Mouse (Mus musculus) retina, adult 2 months (tissue): Measurements from ENCODE around the gene Cnr1.

Experiments
- DNase-seq: peaks from one replicate; pipeline ENCODE4 v3.0.0-alpha.2; 2012; ENCODE audit warnings: low read depth, low spot score

Gene Cnr1

DNA sequence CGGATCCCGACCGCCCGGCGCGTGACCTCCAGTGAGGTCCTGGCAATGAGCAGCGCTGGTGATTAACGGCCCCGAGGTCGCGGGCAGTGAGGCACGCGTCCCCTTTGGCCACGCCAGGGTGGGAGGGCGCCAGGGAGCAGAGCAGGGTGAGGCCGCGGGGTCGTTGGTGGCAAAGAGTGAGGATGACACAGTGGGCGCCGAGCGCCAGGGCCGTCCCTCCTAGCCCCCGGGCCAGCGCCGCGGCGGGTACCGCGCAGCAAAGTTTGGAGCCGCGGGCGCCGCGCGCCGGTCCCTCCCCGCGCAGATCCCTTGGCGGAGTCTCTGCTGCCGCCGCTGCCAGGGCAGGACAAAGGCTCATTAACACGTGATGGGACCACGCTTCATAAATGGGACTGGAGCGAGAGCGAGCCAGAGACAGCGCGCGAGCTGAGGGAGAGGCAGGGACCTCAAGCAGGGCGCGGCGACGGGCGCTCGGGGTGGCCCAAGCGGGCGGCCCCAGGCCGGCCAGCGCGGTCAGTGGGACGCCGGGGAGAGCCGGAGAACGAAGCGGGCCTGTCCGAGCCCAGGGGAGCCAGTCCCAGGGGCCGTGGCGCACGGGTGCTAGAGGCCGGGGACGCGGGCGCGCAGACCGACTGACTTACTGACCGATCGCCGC lies at the start of gene Cnr1:
TSS of gene Cnr1 (plus strand) at position 360 of the 655 bp plus-strand sequence.
- no peak for DNase-seq

DNA sequence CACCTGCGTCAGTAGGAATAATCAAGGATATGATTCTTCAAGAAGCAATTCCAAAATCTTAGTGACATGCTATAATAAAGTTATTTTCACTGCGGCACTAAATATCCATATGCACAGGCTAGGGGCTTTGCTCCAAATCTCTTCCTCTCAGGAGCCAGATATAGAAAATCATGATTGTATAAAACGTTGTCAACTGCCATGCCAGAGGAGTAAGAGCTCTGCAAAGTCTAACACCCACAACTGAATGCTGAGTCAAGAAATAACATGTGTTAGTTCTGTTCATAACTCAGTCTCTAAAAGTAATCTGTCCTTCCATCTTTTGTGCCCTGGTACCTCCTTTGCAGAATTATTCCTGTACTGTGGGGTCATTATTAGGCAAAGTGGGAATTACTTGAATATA lies 44.4 kb upstream of the Cnr1 start:
- no peak for DNase-seq

DNA sequence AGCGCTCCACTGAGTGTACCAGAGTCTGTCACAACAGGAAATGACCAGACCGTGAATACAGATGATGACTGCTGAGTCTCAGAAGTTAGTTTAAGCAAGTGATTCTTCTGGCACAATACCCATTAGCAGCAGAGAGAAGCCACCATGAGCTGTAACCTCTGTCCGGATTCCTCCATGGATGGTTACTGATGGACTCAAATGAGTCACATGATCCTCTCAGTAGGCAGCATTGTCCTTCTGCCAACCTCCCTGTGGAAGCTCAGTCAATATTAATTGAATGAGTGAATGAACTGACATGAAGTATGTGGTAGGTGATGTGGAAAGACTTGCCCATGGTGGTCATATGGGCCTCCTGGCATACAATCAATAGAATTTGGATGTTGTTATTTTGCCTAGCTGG lies 38.4 kb upstream of the Cnr1 start:
- DNase-seq: no peak

DNA sequence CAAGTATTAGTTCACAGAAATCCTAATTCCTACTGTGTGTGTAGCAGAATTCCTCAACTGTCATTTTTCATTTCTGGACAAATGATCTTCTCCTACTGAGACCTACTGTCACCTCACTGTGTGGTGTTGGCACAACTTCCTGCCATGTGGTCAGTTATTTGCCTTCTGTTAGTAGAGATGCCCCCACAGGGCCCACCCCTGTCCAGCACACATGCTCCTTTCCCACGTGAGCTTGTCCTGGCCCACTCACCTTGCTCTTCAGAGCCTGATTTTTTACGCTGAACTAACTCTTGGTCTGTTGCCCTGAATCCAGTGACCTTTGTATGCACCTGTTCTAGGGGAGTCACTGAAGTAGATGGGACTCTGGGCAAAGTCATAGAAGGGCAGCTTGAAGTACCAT lies 34.4 kb upstream of the Cnr1 start:
- no peak for DNase-seq

DNA sequence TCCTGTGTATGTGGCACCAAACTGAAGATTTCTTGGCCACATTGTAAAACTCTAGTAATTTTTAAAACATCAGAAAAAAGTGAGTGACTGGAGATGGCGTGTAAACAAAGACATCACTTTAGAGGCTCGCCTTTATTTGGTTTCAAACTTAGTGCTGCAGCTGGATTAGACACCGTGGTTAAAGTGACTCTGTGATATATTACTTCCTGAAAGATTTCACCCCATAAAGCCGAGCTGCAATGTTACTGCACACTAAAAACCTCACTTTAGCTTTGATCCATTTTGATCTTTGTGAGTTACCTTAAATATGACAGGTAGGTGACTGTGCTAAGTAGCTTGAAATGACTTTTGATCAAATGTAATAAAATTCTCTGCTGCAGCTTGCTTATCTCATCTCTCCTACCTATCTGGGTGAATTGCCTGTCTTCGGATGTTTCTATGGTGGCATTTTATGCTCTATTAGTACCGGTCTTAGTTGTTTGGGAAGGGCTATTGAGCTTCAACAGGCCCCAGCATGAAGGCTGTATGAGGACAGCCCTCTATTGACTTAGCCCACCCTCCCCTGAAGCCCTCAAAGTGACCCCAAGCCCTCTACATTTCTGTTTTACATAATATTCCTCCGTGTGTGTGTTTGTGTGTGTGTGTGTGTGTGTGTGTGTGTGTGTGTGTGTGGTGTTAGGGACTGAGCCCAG lies 32.1 kb upstream of the Cnr1 start:
- no peak for DNase-seq

DNA sequence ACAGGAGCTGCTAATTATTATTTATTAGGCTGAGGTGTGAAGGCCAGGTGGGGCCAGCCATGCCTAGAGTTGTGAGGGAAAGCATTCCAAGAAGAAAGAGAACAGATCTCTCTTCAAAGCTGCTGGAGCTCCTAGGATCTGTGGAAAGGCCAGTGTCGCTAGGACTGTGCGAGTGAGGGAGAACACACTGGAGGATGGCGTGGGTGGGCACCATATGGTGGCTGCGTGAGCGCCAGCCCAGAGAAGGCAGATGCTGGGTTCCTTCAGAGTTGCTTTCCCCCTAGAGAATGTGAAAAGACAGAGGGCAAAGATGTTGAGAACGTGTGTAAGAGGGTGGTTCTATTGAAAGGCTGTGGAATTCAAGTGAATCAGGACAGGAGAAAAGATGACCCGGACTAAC lies 30.6 kb upstream of the Cnr1 start:
- DNase-seq: no peak

DNA sequence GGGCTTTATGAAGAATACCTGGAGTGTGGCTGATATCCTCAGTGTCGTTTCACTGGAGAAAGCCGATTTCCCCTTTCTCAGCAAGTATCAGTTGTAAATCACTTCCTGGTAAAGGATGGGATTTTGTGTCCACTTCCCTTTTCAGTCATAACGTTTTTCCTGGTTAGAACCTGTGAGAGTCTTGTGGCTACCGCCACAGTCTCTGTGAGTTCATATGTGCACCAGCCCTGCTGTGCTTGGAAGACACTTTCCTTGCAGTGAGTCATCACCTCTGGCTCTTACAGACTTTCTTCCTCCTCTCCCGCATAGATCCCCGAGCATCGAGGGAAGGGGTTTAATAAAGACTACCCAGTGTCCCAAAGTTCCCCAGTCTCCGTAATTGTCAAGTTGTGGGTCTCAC lies 29.3 kb upstream of the Cnr1 start:
- DNase-seq: no peak

DNA sequence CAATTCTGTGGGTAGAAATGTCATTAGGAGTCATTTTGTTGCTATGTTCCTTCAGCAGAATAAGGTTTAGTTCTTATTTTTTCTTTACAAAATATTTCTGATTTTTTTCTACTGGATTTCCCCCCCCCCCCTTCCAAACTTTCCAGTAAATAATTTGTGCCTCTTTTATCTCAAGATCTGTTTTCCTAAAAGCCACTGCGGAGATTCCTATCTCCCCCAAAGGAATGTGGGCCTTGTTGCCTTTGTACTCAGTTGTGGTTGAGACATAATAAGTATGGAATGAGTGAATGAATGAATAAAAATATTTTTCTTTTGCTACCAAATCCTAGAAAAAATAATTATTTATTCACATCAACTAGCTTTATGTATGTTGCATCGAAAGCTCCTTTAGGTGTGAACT lies 28.9 kb upstream of the Cnr1 start:
- no peak for DNase-seq

DNA sequence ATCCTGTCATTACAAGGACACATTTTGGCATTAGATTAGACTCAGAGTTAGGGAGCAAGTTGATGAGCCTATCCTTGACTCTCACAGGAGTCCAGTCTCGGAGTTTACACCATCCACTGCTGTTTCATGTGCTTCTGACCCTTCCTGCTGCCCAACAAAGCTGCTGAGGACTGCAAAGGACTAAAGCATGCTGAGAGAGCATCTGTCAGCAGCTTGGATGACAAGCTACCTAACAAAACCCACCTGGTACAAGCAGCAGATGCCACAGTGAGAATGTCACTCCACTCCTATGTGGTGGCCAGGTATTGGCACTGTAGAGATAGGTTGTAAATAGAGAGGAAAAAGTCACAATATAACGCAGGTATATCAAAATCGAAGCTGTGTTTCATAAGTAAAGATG lies 22.7 kb upstream of the Cnr1 start:
- no peak for DNase-seq

DNA sequence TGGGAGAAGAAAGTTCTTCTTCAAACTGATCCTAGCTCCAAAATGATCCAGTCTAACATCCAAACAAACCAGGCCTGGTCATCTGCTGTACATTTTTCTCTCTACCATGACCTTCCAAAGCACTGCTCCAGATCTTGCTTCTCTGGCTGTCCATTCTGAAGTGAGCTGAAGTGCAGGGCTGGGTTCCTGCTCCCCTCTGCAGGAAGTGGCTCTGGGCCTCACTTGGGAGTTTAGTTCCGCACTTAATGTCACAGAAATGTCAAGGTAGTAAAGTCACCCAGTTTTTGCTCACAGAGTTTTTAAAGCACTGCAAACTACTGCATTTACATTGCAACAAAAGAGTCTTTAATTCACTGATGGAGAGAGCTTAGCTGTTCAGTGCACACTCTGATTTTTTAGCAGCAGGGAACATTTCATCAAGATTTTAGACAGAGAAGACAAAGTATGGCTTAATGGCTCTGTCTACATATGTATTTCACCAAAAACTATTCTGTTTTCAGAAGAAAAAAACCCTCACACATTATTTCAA lies 20.5 kb upstream of the Cnr1 start:
- DNase-seq: no peak

DNA sequence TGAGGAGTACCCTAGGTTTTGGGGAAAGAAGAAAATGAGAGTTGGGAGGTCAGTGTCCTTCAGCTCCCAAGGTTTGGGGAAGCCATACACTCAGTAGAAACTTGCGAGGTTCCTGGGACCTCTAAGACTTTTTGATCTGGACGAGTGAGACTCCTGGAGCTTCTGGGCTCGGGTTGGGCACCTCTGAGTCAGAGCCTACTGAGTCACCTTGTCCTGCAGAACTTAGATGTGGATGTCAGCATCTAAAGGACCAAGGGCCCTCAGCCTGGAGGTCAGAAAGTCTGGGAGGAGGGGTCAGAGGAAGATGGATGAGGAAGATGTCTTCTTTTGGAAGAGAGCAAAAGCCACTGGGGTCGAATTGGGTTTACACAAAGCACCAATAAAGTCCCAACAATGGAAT lies 19.6 kb upstream of the Cnr1 start:
- no peak for DNase-seq

DNA sequence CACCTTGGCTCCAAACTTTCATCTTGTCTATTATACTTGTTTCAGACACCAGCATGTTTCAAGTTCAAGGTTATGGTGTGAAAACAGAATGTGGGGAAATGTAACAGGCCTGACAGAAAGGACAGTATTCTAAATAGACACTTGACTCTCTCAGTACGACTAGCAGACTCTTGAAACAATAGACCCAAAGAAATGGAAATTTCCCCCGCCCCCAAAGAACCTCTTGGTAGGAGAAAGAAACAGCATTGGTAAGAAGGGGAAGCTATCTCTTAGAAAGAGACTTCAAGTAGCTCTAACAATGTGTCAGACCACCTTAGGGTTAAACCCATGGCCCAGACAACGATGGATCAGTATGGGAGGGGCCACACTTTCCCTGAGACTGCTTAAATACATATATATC lies 15.6 kb upstream of the Cnr1 start:
- no peak for DNase-seq

DNA sequence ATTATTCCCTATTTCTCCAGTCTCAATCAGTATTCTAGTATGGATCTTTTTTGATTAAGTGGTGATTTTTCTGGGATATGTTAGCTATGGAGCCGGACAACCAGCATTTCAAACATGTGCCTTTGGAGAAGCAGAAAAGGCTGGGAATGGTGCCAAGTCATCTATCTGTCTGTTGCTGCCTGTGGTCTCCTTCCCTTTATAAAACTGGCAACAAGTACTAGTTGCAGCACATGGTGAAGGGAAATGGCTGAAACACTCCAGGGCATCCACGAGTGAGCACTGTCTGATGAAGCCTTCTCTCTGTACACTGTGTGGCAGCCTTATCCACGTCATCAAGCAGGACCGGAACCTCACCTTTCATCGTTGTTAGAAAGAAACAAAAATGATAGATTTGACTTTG lies 8.7 kb upstream of the Cnr1 start:
- DNase-seq: no peak

DNA sequence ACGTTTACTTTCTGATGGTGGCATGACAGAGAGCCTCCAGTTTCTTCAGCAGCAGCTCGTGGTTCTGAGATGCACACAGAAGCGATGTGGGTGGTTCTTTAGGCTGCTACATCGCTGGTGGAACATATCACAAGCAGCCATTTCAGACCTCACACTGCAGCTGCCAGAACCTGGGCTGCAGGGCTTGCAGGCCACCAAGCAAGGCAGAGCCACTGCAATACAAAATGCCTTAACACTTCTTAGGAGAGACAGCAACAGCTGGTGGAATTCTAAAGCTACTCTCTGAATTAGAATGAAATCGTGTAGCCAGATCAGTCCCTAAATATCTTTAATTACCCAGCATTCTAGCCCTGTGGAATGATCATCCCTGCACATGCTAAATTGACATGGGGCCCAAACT lies 3.6 kb upstream of the Cnr1 start:
- no peak for DNase-seq

DNA sequence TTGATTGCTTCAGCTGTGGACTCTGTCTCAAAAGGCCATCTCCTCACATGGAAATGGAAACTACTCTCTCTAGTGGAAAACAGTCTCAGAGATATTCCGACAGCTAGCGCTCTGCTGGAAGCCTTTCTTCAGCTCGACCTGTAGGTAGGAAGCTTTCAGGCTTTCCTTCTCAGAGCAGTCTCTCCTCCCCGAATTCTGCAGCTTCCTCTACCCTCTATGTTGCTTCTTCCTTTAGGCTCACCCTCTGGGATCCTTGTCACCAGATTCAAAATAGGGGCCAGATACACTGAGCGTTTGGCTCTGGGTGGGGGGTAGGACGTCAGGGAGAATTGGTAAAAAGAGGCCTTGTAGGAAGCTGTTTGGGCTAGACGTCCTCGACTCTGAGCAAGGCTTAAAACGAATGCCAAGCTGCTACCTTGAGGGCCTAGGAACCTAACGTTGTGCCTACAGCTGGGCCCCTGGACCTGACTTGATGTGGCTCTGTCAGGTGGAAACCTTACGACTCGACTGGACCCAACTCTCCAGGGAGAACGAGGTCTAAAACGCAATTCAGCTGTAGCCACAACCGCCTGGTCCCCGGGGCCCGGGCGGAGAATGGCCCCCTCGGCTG lies 1.1 kb upstream of the Cnr1 start:
- DNase-seq: no peak

DNA sequence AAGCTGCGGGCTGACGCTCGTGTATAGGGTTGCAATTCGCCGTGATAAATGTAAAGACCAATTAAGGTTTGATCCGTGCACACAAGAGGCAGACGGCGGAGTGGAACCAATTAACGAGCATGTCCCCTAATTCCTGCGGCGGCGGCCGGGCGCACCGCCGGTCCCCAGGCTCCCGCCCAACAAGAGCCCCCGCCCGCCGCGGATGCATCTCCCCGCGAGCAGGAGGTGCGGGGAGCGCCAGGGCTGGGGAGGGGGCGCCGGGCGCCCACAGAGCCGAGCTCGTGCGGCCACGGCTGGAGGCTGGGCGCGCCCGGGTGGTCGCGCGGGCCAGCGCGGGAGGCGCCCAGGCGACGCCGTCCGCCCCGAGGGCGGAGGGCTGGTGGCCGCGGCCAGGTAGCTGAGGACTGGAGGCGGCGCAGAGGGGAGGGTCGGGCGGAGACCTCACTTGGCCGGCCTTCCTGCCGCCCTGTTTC lies 596 bp upstream of the Cnr1 start:
- no peak for DNase-seq

DNA sequence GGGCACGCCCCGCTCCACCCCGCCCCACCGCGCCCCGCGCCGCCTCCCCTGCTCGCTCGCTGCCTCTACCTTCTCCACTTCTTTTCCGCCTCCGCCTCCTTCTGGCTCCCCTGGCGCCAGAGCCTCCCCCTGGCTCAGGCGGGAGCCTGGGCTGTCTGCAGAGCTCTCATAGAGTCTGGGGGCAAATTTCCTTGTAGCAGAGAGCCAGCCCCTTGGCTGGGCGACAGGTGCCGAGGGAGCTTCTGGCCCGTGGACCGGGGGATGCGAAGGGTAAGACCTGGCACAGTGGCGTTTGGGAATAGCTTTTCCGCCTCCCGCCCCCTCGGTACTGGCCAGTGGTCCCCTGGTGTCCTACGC lies 474 bp downstream of the Cnr1 start:
- no peak for DNase-seq

DNA sequence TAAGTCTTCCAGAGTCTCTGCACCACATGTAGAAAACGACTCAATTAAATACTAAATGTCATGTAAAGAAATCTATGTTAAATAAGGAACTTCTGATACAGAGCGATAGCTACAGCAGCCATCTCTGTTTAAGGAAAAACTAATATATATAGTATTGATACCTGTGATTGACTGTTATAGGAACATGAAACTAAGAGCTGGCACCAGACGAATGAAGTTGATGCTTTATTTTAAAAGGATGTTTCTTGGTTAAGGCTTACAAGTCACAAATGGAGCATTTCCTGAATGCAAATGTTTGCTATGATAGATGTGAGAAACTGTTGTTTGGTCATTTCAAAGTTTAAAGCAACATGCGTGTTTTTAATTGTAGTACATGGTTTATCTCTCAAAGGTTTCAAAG lies 1.1 kb downstream of the Cnr1 start:
- no peak for DNase-seq

DNA sequence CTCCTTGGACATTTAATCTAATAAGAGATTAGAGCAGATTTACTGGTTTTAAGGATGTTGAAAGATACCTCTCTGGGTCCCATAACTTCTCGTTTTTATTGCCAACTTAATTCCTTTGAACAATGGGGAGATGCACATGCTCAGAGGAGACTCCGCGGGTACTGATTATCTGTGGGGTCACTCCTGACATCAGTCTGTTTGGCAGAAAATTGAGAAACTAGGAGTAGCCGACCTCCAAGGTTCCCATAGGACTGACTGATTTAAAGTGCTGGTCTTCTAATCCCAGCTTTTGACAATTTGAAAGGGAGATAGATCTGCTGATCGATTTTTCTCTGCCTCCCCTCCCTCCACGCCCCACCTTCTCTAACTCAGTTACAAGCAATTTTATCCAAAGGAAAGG lies 1.6 kb downstream of the Cnr1 start:
- DNase-seq: no peak

DNA sequence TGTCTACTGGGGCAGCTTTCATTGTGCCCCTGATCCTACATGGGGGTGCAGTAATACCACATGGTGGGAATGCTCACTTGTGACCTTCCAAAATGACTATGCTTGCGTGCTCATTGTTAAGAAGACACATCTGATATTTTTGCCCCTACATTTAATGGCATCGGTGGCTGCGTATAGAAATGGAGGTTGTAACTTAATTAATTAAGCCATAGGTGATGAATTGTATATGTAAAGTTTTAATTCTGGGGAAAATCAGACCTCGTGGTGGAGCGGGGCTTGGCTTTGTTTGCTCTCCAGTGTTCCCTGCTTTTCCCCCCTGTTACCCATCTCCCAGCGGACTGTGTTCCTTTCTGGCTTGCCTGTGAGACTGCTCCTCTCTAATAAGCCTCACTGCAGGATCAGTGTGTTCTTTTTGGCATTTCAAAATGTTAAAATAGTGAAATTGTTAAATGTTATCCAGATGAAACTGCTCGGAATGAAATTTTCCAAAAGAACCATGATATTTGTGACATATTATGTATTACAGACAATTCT lies 2.4 kb downstream of the Cnr1 start:
- DNase-seq: no peak

DNA sequence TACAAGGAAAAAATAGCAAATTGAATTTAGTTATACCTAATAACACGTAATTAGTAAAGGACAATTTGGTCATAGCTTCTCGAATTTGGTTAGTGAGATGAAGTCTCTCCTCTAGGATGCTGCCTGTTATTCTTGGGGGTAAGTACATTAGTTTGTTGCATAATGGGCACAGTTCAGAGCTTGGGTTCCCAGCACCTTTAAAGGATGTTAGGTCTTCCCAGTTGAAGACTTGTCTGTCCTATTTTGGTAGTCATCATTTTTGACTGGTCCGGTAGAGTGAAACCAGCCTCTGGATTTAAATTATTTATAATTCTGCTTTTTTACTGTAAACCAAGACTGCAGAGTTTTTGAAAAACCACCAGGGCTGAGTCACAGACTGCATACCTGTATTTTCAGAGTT lies 3.3 kb downstream of the Cnr1 start:
- no peak for DNase-seq

DNA sequence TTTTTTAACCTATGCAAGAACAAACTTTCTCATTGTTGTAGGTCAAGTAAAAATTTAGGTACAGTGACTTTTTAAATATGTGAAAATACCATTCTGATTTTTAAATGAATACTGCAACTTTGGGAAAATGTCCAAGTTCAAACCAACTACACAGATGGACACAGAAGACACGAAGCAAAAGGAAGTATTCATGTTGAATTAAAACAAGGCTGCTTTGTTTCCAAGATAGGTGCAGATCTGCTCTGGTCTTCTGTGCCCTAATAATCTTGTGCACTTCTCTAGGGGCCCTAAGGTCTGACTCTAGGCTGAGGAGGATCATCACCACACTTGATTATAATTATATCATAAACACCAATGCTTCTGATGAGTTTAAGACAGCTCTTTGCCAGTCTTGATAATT lies 4.1 kb downstream of the Cnr1 start:
- DNase-seq: no peak

DNA sequence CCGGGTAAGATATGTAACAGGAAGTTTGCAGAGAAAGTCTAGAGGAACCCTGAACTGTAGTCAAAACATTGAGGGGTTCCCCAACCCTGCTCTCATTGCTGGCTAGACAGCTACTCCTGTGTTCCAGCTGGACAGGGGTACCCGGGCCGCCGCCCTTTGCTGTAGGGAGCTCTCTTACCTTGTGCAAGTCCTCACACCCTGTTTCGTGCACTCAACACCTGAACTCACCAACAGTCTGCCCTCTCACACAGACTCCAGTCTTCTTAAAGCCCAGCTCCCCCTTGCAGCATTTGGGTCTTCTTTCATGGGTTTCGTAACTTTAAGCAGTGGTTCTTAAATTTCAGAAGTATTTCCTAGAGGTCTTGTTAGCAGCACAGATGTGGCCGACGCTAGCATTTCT lies 7.0 kb downstream of the Cnr1 start:
- no peak for DNase-seq
